ENCODE assay signal across 9 mouse cellular contexts in genomic region chr1:107598476-107598875, GRCm38 (mm10). TPM values are rescaled to one million over a fixed set of nuclear protein-coding genes. Genes with fewer than 3 reads are reported as not detected.
DNase-seq lines count a peak whose midpoint lies in the region; ATAC-seq lines count a peak whose summit lies in the region.
"Had no signal": no experiment of that assay in that cellular context is flagged by ENCODE, and none has a peak within 500 bp of the region (broad histone marks: within the 10 kb centered on the region; RNA-seq: fewer than 3 reads in every experiment).

No protein-coding gene starts in this region.

- intact Hi-C loops in heart, postnatal 25 days (cut with DNase I), result loop anchor here (5.0 kb wide), 1 partner anchor 356 kb away; no protein-coding TSS in a partner anchor

- H3K4me2 ChIP-seq in hindbrain, embryonic 12.5 days (replicated peaks), result no peak overlapping the region

- no peak overlapping the region for H3K4me3 ChIP-seq in hindbrain, embryonic 10.5 days
- H3K4me3 ChIP-seq in hindbrain, embryonic 12.5 days, result no peak overlapping the region

- H3K27me3 ChIP-seq in hindbrain, embryonic 10.5 days (ENCODE audit: insufficient read depth, poor library complexity, severe bottlenecking), result no peaks in the 10 kb centered on the region
- no peaks in the 10 kb centered on the region for H3K27me3 ChIP-seq in hindbrain, embryonic 12.5 days

- no peak for ATAC-seq in hindbrain, embryonic 12.5 days (ENCODE audit: low FRiP score)

- H3K9me3 ChIP-seq in hindbrain, embryonic 10.5 days, result no peaks in the 10 kb centered on the region
- H3K9me3 ChIP-seq in hindbrain, embryonic 12.5 days (replicated peaks), result no peaks in the 10 kb centered on the region

- H3K27ac ChIP-seq in hindbrain, embryonic 10.5 days, result no peak overlapping the region
- no peak overlapping the region for H3K27ac ChIP-seq in hindbrain, embryonic 12.5 days
- H3K27ac ChIP-seq: macrophage had no signal

- no peaks in the 10 kb centered on the region for H3K4me1 ChIP-seq in hindbrain, embryonic 10.5 days (replicated peaks)
- H3K4me1 ChIP-seq in hindbrain, embryonic 12.5 days, result no peaks in the 10 kb centered on the region

- no peaks in the 10 kb centered on the region for H3K36me3 ChIP-seq in hindbrain, embryonic 10.5 days
- no peaks in the 10 kb centered on the region for H3K36me3 ChIP-seq in hindbrain, embryonic 12.5 days

- peak; percentile 11 for DNase-seq in hindbrain, embryonic 10.5 days (ENCODE audit: low spot score)
- peak; percentile 33 for DNase-seq in 416B (ENCODE audit: low read depth)
- DNase-seq in brain, adult 2 months (ENCODE audit: low read depth, low spot score), result peak; percentile 74
- DNase-seq in kidney, postnatal 14 days, result peak; percentile 8
- DNase-seq in MN1 (ENCODE audit: low spot score), result no peak
- no peak for DNase-seq in gastrocnemius, postnatal 10 days
- no peak for DNase-seq in heart, postnatal 25 days (ENCODE audit: low spot score)

- H3K9ac ChIP-seq in hindbrain, embryonic 12.5 days, result no peak overlapping the region

RNA-seq across cellular contexts. Expression of gene Serpinb8, which starts 8.7 kb away (rescaled TPM):
- polyA plus RNA-seq in hindbrain, embryonic 10.5 days (2016; fragmentation: Nextera tagmentation; extraction: Ambion mirVana), result 2.0 and 2.8 TPM in 2 replicates
- polyA plus RNA-seq in hindbrain, embryonic 12.5 days (2016; fragmentation: Nextera tagmentation; extraction: Ambion mirVana), result 1.3 and 1.7 TPM in 2 replicates
- 1 to 10 TPM; 3.6 to 5.2 TPM for total RNA-seq in gastrocnemius, postnatal 10 days (2021)
- total RNA-seq in heart, postnatal 25 days (2021), result 1 to 10 TPM; 2.6 to 3.2 TPM

Comparison
In these comparisons a context has a peak if more than half of its experiments do, and no peak if none do; other contexts are left out.
1. DNase-seq: peak in hindbrain, embryonic 10.5 days (single experiment), 416B (single experiment), brain, adult 2 months (single experiment) and kidney, postnatal 14 days (single experiment); none in MN1 (single experiment), gastrocnemius, postnatal 10 days (single experiment) and heart, postnatal 25 days (single experiment).